Mouse (Mus musculus): ENCODE results near the gene Srsf1.

GRCm38 (mm10) chr11:88098021-88098729, 51.0 kb downstream of the Srsf1 start, which contains the start of gene Cuedc1:
- no peak for TF ChIP-seq CTCF (IDR thresholded peaks at IDR 0.05; ENCODE audit: low read depth, low read length)
- no peak for TF ChIP-seq GATA1 (IDR thresholded peaks at IDR 0.05; ENCODE audit: borderline replicate concordance, low read length)
- no peak for TF ChIP-seq GATA2 (IDR thresholded peaks at IDR 0.05; ENCODE audit: borderline replicate concordance, low read depth, low read length)
- peak; percentile 47 for TF ChIP-seq TAL1 (conservative IDR thresholded peaks at IDR 0.05; ENCODE audit: low read depth, low read length)
- TF ChIP-seq POLR2AphosphoS5 (IDR thresholded peaks at IDR 0.05; ENCODE audit: insufficient replicate concordance, low read depth, low read length): no peak

Measured in G1E (cell line).